Mouse (Mus musculus): ENCODE measurements around the gene Gstm7.
A peak's percentile ranks its signal among the peaks of the same experiment; 100 is the strongest.
"Not testable (repeated sequence)": the region's sequence is repeated elsewhere in the genome, so short reads cannot be mapped to it uniquely, and the experiment has no call there.

Gene Gstm7

GRCm38 (mm10) chr3:107935268-107935667 is 3.7 kb upstream of the Gstm7 start:
- no peak for DNase-seq

- DNase-seq = no peak
These were observed 511 bp upstream of the Gstm7 start for GRCm38 (mm10) chr3:107932128-107932527.

DNA sequence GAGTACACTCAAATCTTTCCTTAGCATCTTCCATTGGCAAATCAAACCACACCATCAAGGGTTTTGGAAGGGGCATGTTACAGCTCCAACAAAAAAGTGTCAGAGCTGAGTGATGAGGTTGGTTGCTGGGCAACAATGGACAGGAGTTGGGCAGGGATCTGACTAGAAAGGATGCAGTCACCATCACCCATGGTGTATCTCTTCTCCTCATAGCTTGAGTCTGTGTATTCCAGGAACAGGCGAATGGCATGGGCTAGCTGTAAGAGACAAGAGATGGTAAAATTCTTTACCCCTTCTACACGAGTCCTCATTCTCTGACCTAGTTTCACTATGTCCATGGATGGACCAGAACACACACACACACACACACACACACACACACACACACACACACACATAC is 483 bp downstream of the Gstm7 start:
- no peak for DNase-seq

DNA sequence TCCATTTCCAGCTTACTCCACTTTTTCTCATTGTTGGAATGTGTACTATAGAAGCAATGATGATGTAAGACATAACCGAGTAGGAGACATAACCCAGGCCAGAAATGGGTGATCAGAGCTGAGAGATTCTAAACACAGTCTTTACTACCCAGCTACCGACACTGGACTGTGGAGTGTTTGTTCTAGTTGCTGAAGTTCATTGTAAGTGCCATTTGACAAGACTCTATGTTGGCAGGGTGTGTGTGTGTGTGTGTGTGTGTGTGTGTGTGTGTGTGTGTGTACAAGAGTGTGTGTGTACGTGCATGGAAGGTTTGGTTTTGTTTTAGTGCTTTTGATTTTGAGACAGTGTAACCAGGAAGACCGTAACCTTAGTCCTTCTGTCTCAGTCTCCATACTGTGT is 1.9 kb downstream of the Gstm7 start:
- peak in 1 of 2 experiments; percentile 48 for DNase-seq

DNA sequence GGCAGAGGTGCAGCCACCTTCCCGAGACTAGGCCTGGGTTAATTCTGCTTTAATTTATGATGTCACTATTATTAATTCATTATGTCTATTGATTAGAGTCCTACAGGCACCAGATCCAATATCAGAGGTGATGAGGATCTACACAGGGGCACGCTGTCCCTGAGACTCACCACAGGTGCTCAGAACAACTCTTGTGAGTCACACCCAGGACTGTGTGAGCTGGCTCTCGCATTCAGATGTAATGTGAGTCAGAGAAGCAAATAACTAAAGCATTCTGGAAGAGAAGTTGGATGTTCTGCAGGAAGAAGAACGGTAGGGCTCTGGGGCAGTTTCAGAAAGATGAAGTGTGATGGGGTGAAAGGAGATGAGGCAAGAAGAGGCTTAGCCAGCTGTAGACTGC is 2.4 kb downstream of the Gstm7 start:
- no peak for DNase-seq

DNA sequence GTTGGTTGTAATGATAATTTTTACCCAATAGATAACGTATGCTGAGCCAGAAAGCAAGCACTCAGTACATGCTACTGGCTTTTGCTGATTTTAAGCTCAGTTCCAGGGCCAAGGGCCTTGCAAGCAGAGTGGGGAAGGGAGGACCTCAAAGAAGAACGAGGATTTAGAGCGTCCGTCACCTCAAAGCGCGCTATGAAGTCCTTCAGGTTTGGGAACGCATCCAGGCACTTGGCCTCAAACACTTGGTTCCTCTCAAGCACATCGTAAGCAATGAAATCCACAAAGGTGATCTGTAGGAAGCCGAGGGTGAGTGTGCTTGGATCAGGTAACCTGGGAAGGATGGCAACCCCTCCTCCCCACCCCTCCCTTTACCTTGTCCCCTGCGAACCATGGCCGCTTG is 2.9 kb downstream of the Gstm7 start:
- DNase-seq = peak; percentile 52 to 57

DNA sequence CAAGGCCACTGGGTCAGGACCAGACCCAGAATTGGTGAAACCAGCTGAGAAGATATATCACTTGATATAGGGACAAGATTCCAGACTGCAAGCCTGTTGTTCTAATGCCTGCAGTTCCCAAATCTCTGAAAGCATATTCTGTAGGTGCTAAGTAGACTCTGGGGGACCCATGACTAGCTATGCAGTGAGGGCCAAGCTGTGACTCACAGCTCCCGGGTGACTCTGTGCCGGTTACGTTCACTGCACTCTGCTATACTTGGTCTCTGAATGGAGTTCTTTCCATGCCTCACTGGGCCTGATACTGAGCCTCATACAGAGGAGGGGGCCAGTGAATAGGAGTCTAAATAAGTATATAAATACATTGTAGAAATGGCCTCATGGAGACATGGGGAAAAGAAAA is 3.8 kb downstream of the Gstm7 start:
- no peak for DNase-seq

- DNase-seq = no peak
These were observed 6.3 kb downstream of the Gstm7 start for GRCm38 (mm10) chr3:107925335-107925734.

- DNase-seq = no peak
These were observed 11.3 kb downstream of the Gstm7 start for GRCm38 (mm10) chr3:107920348-107920747.

DNA sequence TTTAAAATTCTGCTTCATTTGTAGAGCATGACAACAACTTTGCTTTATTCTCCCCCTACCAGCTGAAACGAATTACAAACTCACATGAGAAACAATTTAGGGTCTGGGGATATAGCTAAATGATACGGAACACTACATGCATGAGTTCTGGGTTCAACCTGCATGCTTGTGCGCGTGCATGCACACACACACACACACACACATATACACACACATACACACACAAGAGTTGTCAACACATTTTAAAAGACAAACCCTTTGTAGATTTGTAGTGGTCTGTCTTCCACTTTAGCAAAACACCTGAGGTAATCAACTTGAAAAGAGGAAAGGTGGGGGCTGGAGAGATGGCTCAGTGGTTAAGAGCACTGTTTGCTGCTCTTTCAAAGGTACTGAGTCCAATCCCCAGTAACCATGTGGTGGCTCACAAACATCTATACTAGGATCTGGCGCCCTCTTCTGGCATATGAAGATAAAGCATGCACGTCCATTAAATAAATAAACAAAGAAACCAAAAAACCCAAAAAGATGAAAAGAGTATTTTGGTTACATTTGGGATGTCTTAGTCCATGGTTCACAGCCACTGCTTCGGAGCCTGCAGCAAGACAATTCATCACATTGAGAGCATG is 13.7 kb downstream of the Gstm7 start:
- DNase-seq = peak in 1 of 2 experiments; percentile 39

DNA sequence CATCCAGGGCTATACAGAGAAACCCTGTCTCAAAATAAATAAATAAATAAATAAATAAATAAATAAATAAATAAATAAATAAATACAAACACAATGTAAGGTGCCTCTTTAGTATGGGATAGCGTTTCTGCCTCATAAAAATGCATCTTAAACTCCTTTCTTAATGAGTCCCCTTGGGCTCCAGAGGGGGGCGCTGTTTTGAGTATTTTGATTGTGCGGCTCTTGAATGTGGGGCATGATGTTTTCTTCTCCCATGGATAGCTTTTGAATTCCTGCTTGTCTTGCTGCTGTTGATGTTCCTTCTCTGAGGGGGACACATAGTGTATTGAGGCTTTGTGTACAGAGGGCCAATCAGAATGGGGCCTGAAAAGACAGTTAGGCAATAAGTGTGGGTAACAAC is 14.5 kb downstream of the Gstm7 start:
- DNase-seq = no peak

DNA sequence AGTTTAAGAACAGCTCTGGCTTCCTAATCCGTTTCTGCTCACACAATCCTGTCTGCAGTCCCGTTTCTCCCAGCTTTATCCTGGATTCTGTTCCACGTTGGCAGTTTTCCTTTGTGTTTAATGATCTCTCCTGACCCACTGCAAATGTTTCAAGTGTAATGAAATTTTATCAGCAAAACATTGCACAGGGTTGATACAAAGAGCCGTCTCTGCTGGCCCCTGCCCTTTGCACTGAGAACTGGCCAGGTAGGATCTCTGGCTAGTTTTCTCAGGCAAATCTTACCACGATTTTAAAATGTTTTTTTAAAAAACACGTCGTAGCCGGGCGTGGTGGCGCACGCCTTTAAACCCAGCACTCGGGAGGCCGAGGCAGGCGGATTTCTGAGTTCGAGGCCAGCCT is 14.9 kb downstream of the Gstm7 start:
- no peak for DNase-seq

GRCm38 (mm10) chr3:107905942-107906341 is 25.7 kb downstream of the Gstm7 start:
- no peak for DNase-seq

DNA sequence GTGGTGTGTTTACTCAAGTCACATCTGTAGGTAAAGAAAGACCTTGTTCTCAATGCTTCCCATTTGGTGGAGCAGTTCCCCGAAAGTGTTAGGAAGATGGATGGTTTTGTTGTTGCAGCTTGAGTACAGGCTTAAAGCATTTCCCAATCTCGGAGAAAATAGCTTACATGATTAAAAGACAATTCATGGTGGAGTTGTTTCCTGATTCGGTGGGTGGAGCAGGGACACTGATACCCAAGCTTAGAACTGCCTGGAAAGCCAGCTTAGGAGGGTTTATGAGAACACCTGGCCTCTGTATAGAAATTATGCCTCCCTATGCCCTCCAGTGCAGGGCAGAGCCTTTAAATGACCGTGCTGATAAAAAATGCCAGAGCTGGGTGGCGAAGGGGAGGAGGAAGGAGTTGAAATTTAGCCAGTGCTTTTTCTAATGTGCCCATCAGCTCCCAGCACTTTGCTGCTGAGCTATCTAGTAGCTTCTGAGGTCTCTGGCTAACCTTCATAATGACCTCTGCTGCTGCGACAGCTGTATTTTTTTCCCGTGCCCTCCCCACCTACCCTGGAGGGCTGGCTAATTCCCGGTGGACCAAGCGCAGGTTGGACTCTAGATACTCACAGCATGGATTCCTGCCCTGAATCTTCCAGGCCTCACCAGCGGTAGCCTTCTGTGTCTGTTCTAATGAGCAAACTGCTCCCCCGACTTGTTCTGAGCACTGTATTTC is 30.5 kb downstream of the Gstm7 start:
- no peak for DNase-seq

DNA sequence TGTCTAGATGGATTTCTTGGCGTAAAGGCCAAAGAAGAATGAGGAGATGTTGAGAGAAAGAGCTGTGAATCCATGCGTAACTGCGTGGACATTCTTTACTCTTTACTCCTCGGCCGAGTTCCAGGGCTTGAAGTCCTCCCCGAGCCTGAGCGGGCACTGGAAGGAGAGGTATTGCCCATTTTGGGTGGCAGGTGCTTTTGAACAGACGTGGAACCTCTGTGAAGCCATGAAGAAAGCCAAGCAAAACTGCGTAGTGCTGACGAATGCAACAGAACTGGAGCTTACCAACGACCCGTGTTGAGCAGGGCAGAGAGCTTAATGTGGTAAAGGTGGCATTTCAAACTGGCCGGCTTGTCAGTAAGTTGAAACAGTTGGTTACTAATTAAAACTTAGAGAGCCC is 32.9 kb downstream of the Gstm7 start:
- DNase-seq = no peak

DNA sequence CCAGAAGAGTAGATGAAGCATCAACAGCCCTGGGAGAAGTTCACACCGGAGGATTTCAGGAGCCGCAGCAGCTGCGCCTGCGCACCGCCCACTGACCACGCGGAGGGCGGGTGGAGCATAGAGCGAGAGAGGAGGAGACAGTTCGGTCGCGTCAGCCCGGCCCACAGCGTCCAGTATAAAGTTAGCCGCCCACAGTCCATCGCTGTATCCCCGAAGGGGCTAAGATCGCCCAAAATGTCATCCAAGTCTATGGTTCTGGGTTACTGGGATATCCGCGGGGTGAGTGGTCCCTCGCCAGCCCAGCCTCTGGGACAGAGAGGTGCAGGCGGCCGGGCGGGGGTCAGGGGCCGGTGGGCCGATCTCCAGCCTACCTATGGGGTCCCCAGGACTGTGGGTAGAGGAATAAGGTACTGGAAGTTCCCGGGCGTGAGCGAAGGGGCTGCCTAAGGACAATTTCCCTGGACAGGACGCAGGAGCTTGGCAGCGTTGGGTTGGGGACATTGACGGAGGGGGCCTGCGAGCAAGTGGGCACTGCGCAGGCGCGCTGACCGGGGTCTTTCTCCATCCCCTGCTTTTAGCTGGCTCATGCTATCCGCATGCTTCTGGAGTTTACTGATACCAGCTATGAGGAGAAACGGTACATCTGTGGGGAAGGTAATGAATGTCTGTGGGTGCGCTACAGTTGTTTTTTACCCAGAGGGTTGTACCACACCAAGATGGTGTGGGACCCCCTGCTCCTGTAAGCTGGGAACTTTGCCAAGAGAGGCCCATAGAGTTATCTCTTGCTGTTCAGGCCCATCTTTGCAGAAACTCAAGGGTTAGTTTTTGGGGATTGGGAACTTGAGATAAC is 35.7 kb downstream of the Gstm7 start, which contains the start of gene Gstm5:
Gstm5 (plus strand) TSS at position 102 of the 850 bp plus-strand sequence.
- peak; percentile 78 to 83 for DNase-seq

DNA sequence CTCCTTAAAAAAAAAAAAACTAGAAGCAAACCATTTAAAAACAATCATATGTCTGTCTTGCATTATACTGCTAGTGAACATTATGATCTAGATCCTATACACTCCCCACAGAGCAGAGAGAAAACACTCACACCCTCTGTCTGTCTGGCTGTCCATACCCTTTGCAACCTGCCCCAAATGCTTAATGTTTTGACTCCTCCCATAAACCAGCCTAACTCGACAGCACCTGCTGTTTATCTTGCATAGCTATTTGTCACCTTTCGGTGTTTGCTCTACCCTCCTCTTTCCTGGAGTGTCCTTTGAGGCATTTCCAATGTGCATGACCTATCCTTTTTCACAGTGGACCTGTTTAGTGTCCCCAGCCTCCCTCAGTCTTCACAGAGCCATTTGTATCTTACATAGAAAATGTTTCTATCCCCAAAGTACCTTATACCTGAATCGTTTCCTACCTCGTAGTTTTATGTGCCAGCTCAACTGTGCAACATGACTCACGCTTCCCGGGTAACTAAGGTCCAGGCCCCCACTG is 36.4 kb downstream of the Gstm7 start:
- no peak for DNase-seq

DNA sequence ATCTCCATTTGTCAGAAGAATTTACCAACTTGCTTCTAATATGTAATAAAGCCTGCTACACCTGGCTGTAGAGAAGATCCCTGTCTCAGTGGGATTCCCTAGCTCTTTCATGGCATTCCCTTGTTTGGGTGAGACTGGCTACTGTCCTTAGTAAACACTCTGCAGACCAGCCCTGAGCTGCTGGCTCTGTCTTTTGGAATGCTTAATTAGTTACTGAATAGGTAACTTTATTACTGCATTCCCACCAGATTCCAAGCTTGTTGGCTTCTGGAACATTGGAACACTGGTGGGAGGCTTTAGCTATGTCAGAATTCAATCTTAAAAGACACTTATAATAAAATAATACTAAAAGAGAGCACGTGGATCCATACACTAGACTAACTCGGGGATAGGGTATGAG is 42.4 kb downstream of the Gstm7 start:
- DNase-seq = not testable (repeated sequence)

DNA sequence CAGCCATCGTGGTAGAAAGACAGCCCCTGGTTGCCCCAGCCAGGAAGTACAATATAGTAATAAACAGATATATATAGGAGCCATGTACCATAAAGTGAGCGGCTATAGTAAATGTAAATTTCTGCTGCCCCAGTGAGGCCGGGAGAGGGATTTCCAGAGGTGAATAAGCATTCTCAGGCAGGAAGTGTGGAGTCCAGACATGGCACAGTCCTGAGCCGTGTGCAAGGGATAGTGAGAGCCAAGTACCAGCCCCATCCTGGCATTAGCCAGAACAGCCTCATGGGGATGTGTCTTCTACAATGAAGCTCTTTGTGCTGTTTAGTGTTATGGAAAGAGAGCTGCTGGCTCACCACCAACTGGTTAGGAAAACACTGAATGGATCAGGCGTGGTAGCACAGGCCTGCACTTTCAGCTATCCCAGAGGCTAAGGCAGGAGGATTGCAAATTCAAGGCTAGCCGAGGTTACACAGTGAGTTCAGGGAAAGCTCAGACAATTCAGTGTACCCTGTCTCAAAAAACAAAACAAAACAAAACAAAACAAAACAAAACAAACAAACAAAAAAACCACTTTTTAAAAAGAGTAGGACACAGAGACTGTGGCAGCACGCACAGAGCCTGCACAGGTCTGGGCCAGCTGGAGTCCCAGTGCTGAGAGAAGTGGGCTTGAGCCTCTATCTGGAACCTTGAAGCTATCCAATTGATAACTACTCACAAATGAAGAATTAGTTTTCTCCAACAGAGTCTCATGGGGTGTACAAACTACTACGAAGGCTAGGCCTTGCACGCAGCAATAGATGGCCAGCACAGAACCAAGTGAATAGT is 43.7 kb downstream of the Gstm7 start:
- no peak for DNase-seq

GRCm38 (mm10) chr3:107877747-107878736 is 53.6 kb downstream of the Gstm7 start:
- DNase-seq = no peak

DNA sequence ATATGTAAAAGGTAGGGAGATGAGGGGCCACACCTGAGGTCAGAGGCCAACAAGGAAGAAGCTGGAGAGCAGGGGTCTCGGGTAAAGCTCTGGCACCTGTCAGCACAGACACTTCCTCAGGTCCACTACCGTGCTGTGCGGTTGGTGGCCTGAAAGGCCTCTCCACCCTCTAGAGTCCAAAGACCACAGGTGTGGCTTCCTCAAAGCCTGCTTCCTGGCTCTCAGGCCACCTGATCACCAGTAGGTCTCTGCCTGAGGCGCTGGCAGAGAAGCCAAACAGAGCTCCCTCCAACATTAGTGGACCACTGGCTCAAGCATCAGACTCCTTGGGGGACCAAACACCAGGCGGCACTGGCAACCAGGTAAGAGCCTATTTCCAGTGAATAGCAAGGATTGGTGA is 54.6 kb downstream of the Gstm7 start, which contains the start of gene Eps8l3:
Eps8l3 (plus strand) TSS at position 225 of the 400 bp plus-strand sequence.
- DNase-seq = no peak

Data from lung, adult 18-20 months (tissue).